Mouse (Mus musculus) mouse trophoblast stem cell (cell line): ENCODE results near the gene Gpr1.
"Not testable (repeated sequence)": the region's sequence is repeated elsewhere in the genome, so short reads cannot be mapped to it uniquely, and the experiment has no call there.

ENCODE experiments used
- in situ Hi-C, 2 experiments: fragments of 300-500 bp; cut with MseI, MboI; formaldehyde crosslinking; loops; 2 replicates in 1 of 2; 3 replicates in 1 of 2; pipeline ENCODE4 v1.15.1; 2025

Gene Gpr1

GRCm38 (mm10) chr1:63219277-63219676, 4.9 kb upstream of the Gpr1 start:
- in situ Hi-C loops = no loop called here

DNA sequence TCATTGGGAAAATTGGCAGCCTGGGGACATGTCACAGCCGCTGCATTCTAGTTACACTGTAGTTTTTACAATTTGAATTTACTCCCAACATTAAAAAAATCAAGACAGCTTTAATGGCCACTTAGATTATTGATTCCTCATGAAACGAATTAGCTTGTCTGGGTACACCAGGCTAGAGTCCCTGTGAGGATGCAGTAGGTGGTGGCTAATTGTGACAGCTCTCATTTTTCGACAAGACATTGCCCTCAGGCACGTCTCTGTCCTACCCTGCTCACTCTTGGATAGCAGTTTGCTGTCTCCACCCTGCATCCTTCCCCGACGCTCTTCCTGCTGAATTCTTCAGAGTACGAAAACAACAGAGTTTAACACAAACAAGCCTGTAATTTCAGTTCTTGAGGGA, 288 bp upstream of the Gpr1 start:
- in situ Hi-C loops = no loop called here

DNA sequence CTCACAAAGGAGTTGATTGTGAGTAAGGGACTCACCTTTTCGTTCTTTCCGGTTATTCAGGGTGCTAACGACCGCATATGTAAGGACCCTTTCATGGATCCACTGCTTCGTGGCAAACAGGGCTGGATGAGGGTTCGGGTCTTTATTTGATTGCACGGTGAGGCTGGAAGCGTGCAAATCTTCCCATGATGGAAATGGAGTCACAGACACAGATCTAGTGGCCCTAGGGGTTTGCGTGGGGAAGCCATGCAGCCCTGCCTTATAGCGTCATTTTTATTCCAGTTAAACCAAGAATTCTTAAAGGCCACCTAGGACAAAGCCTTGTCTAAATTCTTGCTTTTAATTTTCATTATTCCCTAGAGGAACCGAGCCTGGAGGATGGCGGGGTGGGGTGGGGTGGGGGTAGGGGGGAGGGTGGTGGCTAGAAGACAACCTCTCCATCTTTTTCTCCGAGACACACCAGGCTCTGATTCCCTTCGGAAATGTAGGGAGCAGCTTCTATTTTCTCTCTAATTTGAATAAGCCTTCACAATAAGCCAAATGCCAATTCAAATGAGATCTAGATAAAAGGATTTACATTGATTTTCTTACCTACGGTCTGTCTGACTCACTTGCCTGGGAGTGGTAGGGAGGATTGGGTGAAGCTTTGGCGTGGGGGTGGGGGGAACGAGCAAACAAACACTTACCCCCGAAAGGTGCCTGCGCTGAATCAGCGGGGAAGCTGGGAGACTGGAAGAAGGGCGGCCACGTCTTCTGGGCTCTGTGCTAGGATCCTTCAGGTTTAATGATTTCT, 669 bp downstream of the Gpr1 start:
- in situ Hi-C loops = no loop called here

- in situ Hi-C loops = no loop called here
These were observed 4.3 kb downstream of the Gpr1 start for GRCm38 (mm10) chr1:63209861-63210529.

DNA sequence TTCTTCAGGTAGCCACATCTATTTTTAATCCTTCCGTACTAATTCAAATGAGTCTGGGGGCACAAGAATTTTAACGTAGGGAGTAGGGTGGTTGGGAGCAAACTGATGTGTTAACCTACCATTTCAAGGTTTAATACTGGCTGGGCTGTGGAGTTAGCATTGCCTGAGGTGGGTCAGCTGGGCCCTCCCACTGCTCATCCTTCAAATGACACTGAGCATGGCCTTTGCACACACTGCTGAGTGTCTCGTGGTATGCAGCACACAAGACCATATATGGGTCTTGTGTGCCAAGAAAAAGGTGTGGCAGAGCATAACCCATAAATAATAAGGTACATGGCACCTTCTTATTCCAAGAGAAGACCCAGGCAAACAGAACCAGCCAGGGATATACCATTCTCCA, 6.7 kb downstream of the Gpr1 start:
- in situ Hi-C loops = no loop called here

DNA sequence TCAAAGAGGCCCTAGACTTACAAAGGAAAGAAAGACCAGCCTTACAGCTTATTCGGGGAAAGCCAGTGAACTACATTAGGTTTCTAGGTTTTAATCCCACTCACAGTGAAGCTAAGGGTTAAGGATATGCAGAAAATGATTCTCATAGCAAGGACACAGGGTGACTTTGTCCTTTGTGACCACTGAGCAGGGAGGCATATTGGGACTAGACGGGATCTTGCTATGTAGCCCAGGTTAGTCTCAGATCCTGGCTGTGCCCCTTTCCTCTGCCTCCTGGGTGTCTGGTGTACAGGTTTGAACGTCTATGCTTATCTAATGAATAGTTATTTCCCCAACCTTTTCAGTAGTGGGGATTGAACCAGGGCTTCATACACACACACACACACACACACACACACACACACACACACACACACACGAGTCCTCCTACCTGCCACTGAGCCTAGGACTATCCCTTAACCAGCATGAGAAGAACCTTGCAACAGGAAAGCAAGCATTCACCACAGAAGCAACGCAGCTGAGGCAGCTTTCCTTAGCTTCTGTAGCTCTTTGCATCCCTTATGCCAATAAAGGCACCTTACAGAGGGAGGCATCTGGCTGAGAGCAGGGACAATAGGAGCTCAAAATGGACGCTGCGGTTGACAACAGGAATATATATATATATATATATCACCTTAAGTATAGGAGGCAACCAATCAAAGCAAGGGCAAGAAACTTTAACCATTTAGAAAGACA, 9.5 kb downstream of the Gpr1 start:
- in situ Hi-C loops = no loop called here

GRCm38 (mm10) chr1:63203950-63204659, 10.2 kb downstream of the Gpr1 start:
- in situ Hi-C loops = no loop called here

- in situ Hi-C loops = no loop called here
These were observed 10.9 kb downstream of the Gpr1 start for GRCm38 (mm10) chr1:63203471-63203870.

- in situ Hi-C loops = no loop called here
These were observed 12.7 kb downstream of the Gpr1 start for GRCm38 (mm10) chr1:63201672-63202071.

- in situ Hi-C loops = no loop called here
These were observed 14.0 kb downstream of the Gpr1 start for GRCm38 (mm10) chr1:63200322-63200721.

GRCm38 (mm10) chr1:63199387-63199786, 15.0 kb downstream of the Gpr1 start:
- in situ Hi-C loops = no loop called here

GRCm38 (mm10) chr1:63195848-63196512, 18.4 kb downstream of the Gpr1 start:
- in situ Hi-C loops = no loop called here

DNA sequence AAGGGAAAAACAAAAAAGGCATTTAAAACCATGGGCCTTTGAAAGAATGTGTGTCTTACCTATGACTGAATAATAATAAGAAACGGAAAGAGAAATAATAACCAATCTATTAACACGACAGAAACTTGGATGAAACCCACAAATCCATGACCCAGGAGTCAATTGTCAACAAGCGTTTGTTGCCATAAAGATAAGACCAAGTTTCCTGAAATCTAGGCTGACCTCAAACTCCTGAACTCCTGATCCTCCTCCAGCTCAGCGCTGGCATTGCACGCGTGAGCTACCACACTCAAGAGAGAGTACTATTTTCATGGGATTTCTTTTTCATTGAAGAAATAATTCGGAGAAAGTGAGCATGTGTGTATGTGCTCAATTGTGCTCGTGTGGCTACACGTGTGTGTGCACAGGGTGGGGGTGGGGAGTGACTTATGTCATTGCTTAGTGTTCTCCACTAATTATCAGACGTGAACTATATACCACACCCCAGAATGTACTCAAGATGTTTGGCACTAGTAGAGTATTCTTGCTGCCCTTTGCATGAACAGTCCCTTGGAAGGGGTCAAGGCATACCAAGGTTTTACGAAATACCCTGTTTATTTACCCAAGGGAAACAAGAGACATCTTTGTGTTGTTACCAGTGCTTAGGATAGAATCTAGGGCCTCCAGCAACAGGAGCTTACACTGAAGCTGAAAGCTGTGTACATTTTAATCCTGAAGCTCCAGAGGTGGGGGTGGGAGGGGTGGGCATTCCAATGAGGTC, 21.9 kb downstream of the Gpr1 start:
- in situ Hi-C loops = no loop called here

GRCm38 (mm10) chr1:63190851-63191250, 23.5 kb downstream of the Gpr1 start:
- in situ Hi-C loops = no loop called here

- in situ Hi-C loops = no loop called here
These were observed 25.8 kb downstream of the Gpr1 start for GRCm38 (mm10) chr1:63188536-63188935.

DNA sequence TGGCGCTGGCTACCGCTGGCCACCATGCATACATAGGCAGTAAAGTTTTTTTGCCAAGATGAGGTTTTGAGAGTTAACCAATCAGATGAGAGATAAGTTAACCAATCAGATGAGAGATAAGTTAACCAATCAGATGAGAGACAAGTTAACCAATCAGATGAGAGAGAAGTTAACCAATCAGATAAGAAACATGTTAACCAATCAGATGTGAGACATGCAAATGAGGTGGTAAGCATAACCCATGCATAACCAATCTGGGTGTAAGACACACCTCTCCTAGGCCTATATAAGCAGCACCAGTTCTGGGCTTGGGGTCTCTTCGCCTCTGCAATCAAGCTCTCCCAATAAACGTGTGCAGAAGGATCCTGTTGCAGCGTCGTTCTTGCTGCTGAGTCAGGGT, 28.9 kb downstream of the Gpr1 start:
- in situ Hi-C loops = not testable (repeated sequence)

- in situ Hi-C loops = no loop called here
These were observed 31.6 kb downstream of the Gpr1 start for GRCm38 (mm10) chr1:63182636-63183270.

GRCm38 (mm10) chr1:63182212-63182611, 32.1 kb downstream of the Gpr1 start:
- in situ Hi-C loops = no loop called here

DNA sequence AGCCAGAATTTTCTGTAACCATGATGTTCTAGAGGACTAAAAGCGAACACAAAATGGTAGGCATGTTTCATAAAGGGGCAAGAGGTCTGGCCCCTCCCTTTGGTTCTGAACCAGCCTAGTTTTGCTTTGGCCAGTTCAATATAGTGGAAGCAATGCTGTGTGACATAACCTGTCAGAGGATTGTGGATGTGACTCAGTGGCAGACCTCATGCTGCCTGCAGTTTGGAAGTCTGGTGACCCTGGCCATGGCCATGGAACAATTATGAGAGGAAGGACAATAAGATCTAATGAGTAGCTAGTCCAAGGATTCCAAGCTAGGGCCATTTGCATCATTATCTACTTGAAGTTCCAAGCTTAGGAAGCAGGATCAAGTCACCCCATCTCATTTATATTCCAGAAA, 32.9 kb downstream of the Gpr1 start:
- in situ Hi-C loops = no loop called here

GRCm38 (mm10) chr1:63181019-63181418, 33.3 kb downstream of the Gpr1 start:
- in situ Hi-C loops = no loop called here
